Mouse (Mus musculus): ENCODE measurements around the gene Rbbp8nl.

Gene Rbbp8nl

GRCm38 (mm10) chr2:180228060-180228458, 61.6 kb downstream of the Rbbp8nl start:
- DNase-seq (ENCODE audit: low read depth) = no peak
